Mouse (Mus musculus) embryonic facial prominence, embryonic 10.5 days (tissue): ENCODE results near the gene Hsd17b6. TPM values are rescaled to one million over a fixed set of nuclear protein-coding genes. Genes with fewer than 3 reads are reported as not detected.
A peak's percentile ranks its signal among the peaks of the same experiment; 100 is the strongest.

ENCODE experiments used
- DNase-seq: peaks from one replicate; pipeline ENCODE4 v3.0.0-alpha.2; 2017; ENCODE audit warnings: low spot score
- H3K27ac ChIP-seq: fragments of 300-500 bp; sonication (generic); replicated peaks from 2 replicates; pipeline ENCODE4 v1.5.1; 2016; ENCODE audit warnings: mild to moderate bottlenecking
- H3K27me3 ChIP-seq: fragments of 300-500 bp; sonication (generic); replicated peaks from 2 replicates; pipeline ENCODE4 v1.6.1; 2016; ENCODE audit warnings: low read depth, mild to moderate bottlenecking; ENCODE audit not compliant: poor library complexity, severe bottlenecking
- H3K36me3 ChIP-seq: fragments of 300-500 bp; sonication (generic); replicated peaks from 2 replicates; pipeline ENCODE4 v1.6.1; 2016; ENCODE audit warnings: mild to moderate bottlenecking, moderate library complexity
- H3K4me1 ChIP-seq: fragments of 300-500 bp; sonication (generic); 2 replicates; pipeline ENCODE4 v1.6.1; 2016
- H3K4me3 ChIP-seq: fragments of 300-500 bp; sonication (generic); 2 replicates; pipeline ENCODE4 v1.5.1; 2016; ENCODE audit warnings: mild to moderate bottlenecking, moderate library complexity
- H3K9me3 ChIP-seq: fragments of 300-500 bp; sonication (generic); 2 replicates; pipeline ENCODE4 v1.6.1; 2016; ENCODE audit warnings: mild to moderate bottlenecking
- WGBS: fragments of 180-500 bp; shearing (Covaris S2); methylation state at CpG from one replicate; pipeline ENCODE4 v1.1.7; 2016; 5-methylcytosine and 5-hydroxymethylcytosine counted together
- polyA plus RNA-seq: library from polyadenylated mRNA; unstranded; fragments of >200 nt; fragmentation: Nextera tagmentation; extraction: Ambion mirVana; gene quantifications from 2 replicates; pipeline ENCODE4 v1.2.1, GENCODE M21; 2016

The Hsd17b6 gene
- polyA plus RNA-seq, 1 experiment from 2014 or later = not detected

- H3K9me3 ChIP-seq = no peaks in the 10 kb centered on the region
- peaks cover 38% of the 10 kb centered on the region for H3K4me1 ChIP-seq
- no peak overlapping the region for H3K27ac ChIP-seq
- WGBS = 79% methylated on average over 3 of the region's 3 CpGs
- H3K36me3 ChIP-seq = peaks cover 61% of the 10 kb centered on the region
- peak overlapping the region; percentile 93 for H3K4me3 ChIP-seq
- H3K27me3 ChIP-seq = no peaks in the 10 kb centered on the region
- DNase-seq = no peak
Observed at GRCm38 (mm10) chr10:128037921-128038320, 30.5 kb upstream of the Hsd17b6 start.

- Histone ChIP-seq H3K9me3 (no peaks in the 10 kb centered on the region), H3K36me3 (peaks cover 54% of the 10 kb centered on the region), H3K4me1 (peaks cover 34% of the 10 kb centered on the region), H3K27ac (peak overlapping the region; percentile 99), H3K4me3 (peak overlapping the region; percentile 93), H3K27me3 (no peaks in the 10 kb centered on the region)
- DNase-seq = peak; percentile 48
- 9% methylated on average over 10 of the region's 10 CpGs for WGBS
Observed at GRCm38 (mm10) chr10:128036746-128037425, 29.5 kb upstream of the Hsd17b6 start.

- H3K27ac ChIP-seq = no peak overlapping the region
- DNase-seq = no peak
- peaks cover 63% of the 10 kb centered on the region for H3K36me3 ChIP-seq
- peaks cover 5% of the 10 kb centered on the region; the same call in 1 of the 2 replicates for H3K4me1 ChIP-seq
- H3K27me3 ChIP-seq = no peaks in the 10 kb centered on the region
- no peak overlapping the region for H3K4me3 ChIP-seq
- no peaks in the 10 kb centered on the region for H3K9me3 ChIP-seq
- WGBS = 85% methylated on average over 2 of the region's 2 CpGs
Observed at GRCm38 (mm10) chr10:128030860-128031259, 23.4 kb upstream of the Hsd17b6 start.

- Histone ChIP-seq H3K36me3 (peaks cover 72% of the 10 kb centered on the region), H3K4me3 (no peak overlapping the region), H3K9me3 (no peaks in the 10 kb centered on the region), H3K4me1 (peaks cover 5% of the 10 kb centered on the region; the same call in 1 of the 2 replicates), H3K27ac (no peak overlapping the region), H3K27me3 (no peaks in the 10 kb centered on the region)
- no peak for DNase-seq
- 92% methylated on average over 7 of the region's 7 CpGs for WGBS
Observed at GRCm38 (mm10) chr10:128029931-128030330, 22.5 kb upstream of the Hsd17b6 start.

GRCm38 (mm10) chr10:128023496-128023895 lies 16.1 kb upstream of the Hsd17b6 start:
- peaks cover 99% of the 10 kb centered on the region for H3K36me3 ChIP-seq
- H3K4me1 ChIP-seq = no peaks in the 10 kb centered on the region
- H3K27me3 ChIP-seq = no peaks in the 10 kb centered on the region
- 96% methylated on average over 10 of the region's 10 CpGs for WGBS
- H3K4me3 ChIP-seq = no peak overlapping the region
- H3K9me3 ChIP-seq = no peaks in the 10 kb centered on the region
- DNase-seq = no peak
- no peak overlapping the region for H3K27ac ChIP-seq

GRCm38 (mm10) chr10:128022196-128022595 lies 14.8 kb upstream of the Hsd17b6 start:
- Histone ChIP-seq H3K4me1 (no peaks in the 10 kb centered on the region), H3K9me3 (no peaks in the 10 kb centered on the region), H3K36me3 (peaks cover 97% of the 10 kb centered on the region), H3K27me3 (no peaks in the 10 kb centered on the region), H3K27ac (no peak overlapping the region), H3K4me3 (no peak overlapping the region)
- no peak for DNase-seq
- 96% methylated on average over 5 of the region's 5 CpGs for WGBS

GRCm38 (mm10) chr10:128015068-128015934 lies 7.9 kb upstream of the Hsd17b6 start, which contains the start of gene Prim1:
Gene Prim1 (plus strand): TSS chr10:128015168.
- peak; percentile 92 for DNase-seq
- no peaks in the 10 kb centered on the region for H3K27me3 ChIP-seq
- WGBS = 6% methylated on average over 31 of the region's 31 CpGs
- peak within 1 kb of the TSS; percentile 89 for H3K27ac ChIP-seq
- H3K4me3 ChIP-seq = peak within 1 kb of the TSS; percentile 67
- H3K4me1 ChIP-seq = peaks cover 8% of the 10 kb centered on the region
- H3K9me3 ChIP-seq = no peaks in the 10 kb centered on the region
- peaks cover 35% of the 10 kb centered on the region for H3K36me3 ChIP-seq

- no peaks in the 10 kb centered on the region for H3K9me3 ChIP-seq
- H3K4me1 ChIP-seq = 0 out of 2 replicates have a peak, but pooled peaks cover 3% of the 10 kb centered on the region
- H3K27me3 ChIP-seq = no peaks in the 10 kb centered on the region
- DNase-seq = no peak
- no peak overlapping the region for H3K27ac ChIP-seq
- H3K4me3 ChIP-seq = no peak overlapping the region
- WGBS = 85% methylated on average over 5 of the region's 5 CpGs
- no peaks in the 10 kb centered on the region for H3K36me3 ChIP-seq
Observed at GRCm38 (mm10) chr10:128009735-128010134, 2.3 kb upstream of the Hsd17b6 start.

GRCm38 (mm10) chr10:128008207-128008889 lies 937 bp upstream of the Hsd17b6 start:
- Histone ChIP-seq H3K9me3 (no peaks in the 10 kb centered on the region), H3K4me3 (no peak overlapping the region), H3K36me3 (no peaks in the 10 kb centered on the region), H3K27me3 (no peaks in the 10 kb centered on the region), H3K4me1 (0 out of 2 replicates have a peak, but pooled peaks cover 3% of the 10 kb centered on the region), H3K27ac (no peak overlapping the region)
- DNase-seq = peak; percentile 79
- 17% methylated on average over 4 of the region's 4 CpGs for WGBS

GRCm38 (mm10) chr10:128005479-128005878 lies 1.9 kb downstream of the Hsd17b6 start:
- no peak overlapping the region for H3K4me3 ChIP-seq
- no peak for DNase-seq
- H3K9me3 ChIP-seq = no peaks in the 10 kb centered on the region
- H3K27ac ChIP-seq = no peak overlapping the region
- no peaks in the 10 kb centered on the region for H3K27me3 ChIP-seq
- 87% methylated on average over 8 of the region's 8 CpGs for WGBS
- H3K4me1 ChIP-seq = 0 out of 2 replicates have a peak, but pooled peaks cover 3% of the 10 kb centered on the region
- H3K36me3 ChIP-seq = no peaks in the 10 kb centered on the region

- Histone ChIP-seq H3K4me1 (0 out of 2 replicates have a peak, but pooled peaks cover 3% of the 10 kb centered on the region), H3K4me3 (no peak overlapping the region), H3K9me3 (no peaks in the 10 kb centered on the region), H3K27ac (no peak overlapping the region), H3K36me3 (no peaks in the 10 kb centered on the region), H3K27me3 (no peaks in the 10 kb centered on the region)
- WGBS = 80% methylated on average over 10 of the region's 10 CpGs
- no peak for DNase-seq
Observed at GRCm38 (mm10) chr10:128004918-128005317, 2.5 kb downstream of the Hsd17b6 start.

- H3K9me3 ChIP-seq = no peaks in the 10 kb centered on the region
- H3K27ac ChIP-seq = no peak overlapping the region
Observed at GRCm38 (mm10) chr10:128003281-128003801, 4.1 kb downstream of the Hsd17b6 start.

More at GRCm38 (mm10) chr10:128003281-128003801, 4.1 kb downstream of the Hsd17b6 start:
- 85% methylated on average over 3 of the region's 3 CpGs for WGBS
- no peak for DNase-seq
- Histone ChIP-seq H3K4me3 (no peak overlapping the region), H3K4me1 (0 out of 2 replicates have a peak, but pooled peaks cover 3% of the 10 kb centered on the region), H3K27me3 (no peaks in the 10 kb centered on the region), H3K36me3 (no peaks in the 10 kb centered on the region)
